Mouse (Mus musculus): ENCODE results near the gene Ercc2. TPM values are rescaled to one million over a fixed set of nuclear protein-coding genes. Genes with fewer than 3 reads are reported as not detected.

Gene Ercc2
- polyA plus RNA-seq, 1 experiment from 2014 or later = 11.8 TPM

- H3K4me3 ChIP-seq = no peak overlapping the region
- no peaks in the 10 kb centered on the region for H3K27me3 ChIP-seq (replicated peaks)
- no peaks in the 10 kb centered on the region for H3K4me1 ChIP-seq
- ATAC-seq (ENCODE audit: extremely low read depth, insufficient number of reproducible peaks, low FRiP score, low TSS enrichment) = no peak
- H3K9ac ChIP-seq = no peak overlapping the region
- H3K9me3 ChIP-seq = peaks cover 4% of the 10 kb centered on the region; the same call in 1 of the 2 replicates
- no peak overlapping the region for H3K4me2 ChIP-seq
- WGBS = 68% methylated on average over 8 of the region's 8 CpGs
- H3K27ac ChIP-seq (replicated peaks) = no peak overlapping the region
- H3K36me3 ChIP-seq = peaks cover 100% of the 10 kb centered on the region
Observed at GRCm38 (mm10) chr7:19429726-19430125, 47.9 kb downstream of the Ercc2 start.

DNA sequence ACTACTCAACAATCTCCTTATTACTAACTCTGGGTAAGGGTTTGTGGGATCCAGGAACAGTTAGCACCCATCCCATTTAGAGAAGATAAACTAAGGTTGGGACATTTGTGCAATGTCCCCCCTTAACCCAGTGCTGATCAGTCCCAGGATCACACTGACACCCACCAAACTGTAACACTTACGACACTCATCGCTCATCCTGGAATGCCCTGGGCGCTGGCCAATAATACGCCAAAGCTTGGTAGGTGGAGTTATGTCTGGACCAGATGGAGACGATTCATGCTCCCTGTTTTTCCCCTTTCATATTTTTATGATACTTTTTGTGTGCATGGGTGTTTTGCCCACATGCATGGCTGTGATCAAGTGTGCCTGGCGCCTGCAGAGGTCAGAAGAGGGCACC is 48.6 kb downstream of the Ercc2 start:
- no peak overlapping the region for H3K4me2 ChIP-seq
- no peaks in the 10 kb centered on the region for H3K4me1 ChIP-seq
- H3K9ac ChIP-seq = no peak overlapping the region
- no peak for ATAC-seq (ENCODE audit: extremely low read depth, insufficient number of reproducible peaks, low FRiP score, low TSS enrichment)
- no peak overlapping the region for H3K4me3 ChIP-seq
- no peak overlapping the region for H3K27ac ChIP-seq (replicated peaks)
- no peaks in the 10 kb centered on the region for H3K27me3 ChIP-seq (replicated peaks)
- WGBS = 80% methylated on average over 6 of the region's 6 CpGs
- peaks cover 100% of the 10 kb centered on the region for H3K36me3 ChIP-seq
- peaks cover 4% of the 10 kb centered on the region; the same call in 1 of the 2 replicates for H3K9me3 ChIP-seq

- Histone ChIP-seq H3K27me3 (replicated peaks) (no peaks in the 10 kb centered on the region), H3K36me3 (peaks cover 100% of the 10 kb centered on the region), H3K4me2 (no peak overlapping the region), H3K27ac (replicated peaks) (no peak overlapping the region), H3K9me3 (peaks cover 4% of the 10 kb centered on the region; the same call in 1 of the 2 replicates), H3K9ac (no peak overlapping the region), H3K4me1 (no peaks in the 10 kb centered on the region), H3K4me3 (no peak overlapping the region)
- WGBS = 98% methylated on average over 2 of the region's 2 CpGs
- no peak for ATAC-seq (ENCODE audit: extremely low read depth, insufficient number of reproducible peaks, low FRiP score, low TSS enrichment)
Observed at GRCm38 (mm10) chr7:19432475-19432874, 50.7 kb downstream of the Ercc2 start.

- no peak overlapping the region for H3K4me3 ChIP-seq
Observed at GRCm38 (mm10) chr7:19436276-19436675, 54.5 kb downstream of the Ercc2 start.

DNA sequence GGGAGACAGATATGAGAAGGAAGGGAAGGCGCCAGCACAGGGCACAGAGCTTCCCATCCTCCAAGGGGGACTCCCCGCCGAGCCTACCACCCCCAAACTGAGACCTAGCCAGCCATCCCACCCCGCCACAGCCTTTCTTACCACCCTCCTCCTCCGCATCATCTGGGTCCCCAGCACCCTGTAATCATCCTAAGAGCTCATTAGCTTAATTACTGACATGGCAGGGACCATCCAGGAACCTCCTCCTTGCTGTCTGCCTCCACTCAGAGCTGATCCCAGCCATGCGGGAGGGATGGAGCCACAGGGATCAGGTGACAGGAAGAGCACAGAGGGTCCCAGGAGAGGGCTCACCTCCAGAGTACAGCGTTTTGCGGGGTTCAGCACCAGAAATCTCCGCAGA is 55.2 kb downstream of the Ercc2 start:
- Histone ChIP-seq H3K4me2 (no peak overlapping the region), H3K4me3 (no peak overlapping the region), H3K4me1 (peaks cover 6% of the 10 kb centered on the region; the same call in 1 of the 2 replicates), H3K9me3 (peaks cover 4% of the 10 kb centered on the region; the same call in 1 of the 2 replicates), H3K9ac (no peak overlapping the region), H3K27me3 (replicated peaks) (no peaks in the 10 kb centered on the region), H3K27ac (replicated peaks) (no peak overlapping the region), H3K36me3 (peaks cover 99% of the 10 kb centered on the region)
- WGBS = 86% methylated on average over 9 of the region's 9 CpGs
- ATAC-seq (ENCODE audit: extremely low read depth, insufficient number of reproducible peaks, low FRiP score, low TSS enrichment) = no peak

More at GRCm38 (mm10) chr7:19436276-19436675, 54.5 kb downstream of the Ercc2 start:
- Histone ChIP-seq H3K4me1 (peaks cover under 1% of the 10 kb centered on the region; the same call in 1 of the 2 replicates), H3K9me3 (peaks cover 4% of the 10 kb centered on the region; the same call in 1 of the 2 replicates), H3K27me3 (replicated peaks) (no peaks in the 10 kb centered on the region), H3K9ac (no peak overlapping the region), H3K36me3 (peaks cover 99% of the 10 kb centered on the region), H3K27ac (replicated peaks) (no peak overlapping the region), H3K4me2 (no peak overlapping the region)
- no peak for ATAC-seq (ENCODE audit: extremely low read depth, insufficient number of reproducible peaks, low FRiP score, low TSS enrichment)
- WGBS = 90% methylated on average over 2 of the region's 2 CpGs

DNA sequence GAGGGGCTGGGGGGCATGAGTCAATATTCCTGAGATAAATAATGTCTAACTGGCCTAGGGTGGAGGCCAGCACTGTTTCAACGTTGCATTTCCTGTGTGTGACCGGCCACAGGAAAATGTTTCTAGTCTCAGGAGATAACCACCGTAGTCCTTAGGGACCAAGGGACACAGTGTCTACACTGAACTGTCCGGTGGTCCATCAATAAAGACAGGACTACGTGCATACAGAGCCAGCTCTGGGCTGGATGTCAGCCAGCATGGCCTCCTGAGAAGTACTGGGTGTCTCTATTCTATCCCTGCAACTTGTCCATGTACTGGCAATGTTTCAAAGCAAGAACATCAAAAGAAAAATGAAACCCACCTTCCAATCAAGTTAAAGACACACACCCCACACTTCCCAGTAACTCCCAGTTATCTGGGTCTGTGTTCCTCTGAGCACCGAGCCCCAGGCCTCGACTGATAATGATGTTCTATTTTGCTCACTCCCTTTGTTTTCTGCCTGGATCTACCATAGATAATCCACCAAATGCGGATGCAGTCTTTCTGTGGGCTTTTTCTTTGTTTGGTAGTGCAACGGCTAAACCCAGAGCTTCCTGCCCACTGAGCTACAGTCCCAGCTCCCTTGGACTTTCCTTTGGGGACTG is 59.8 kb downstream of the Ercc2 start:
- H3K27ac ChIP-seq (replicated peaks) = peak overlapping the region; percentile 43; the same call in 1 of the 2 replicates
- H3K9ac ChIP-seq = no peak overlapping the region
- WGBS = 54% methylated on average over 9 of the region's 9 CpGs
- H3K36me3 ChIP-seq = peaks cover 93% of the 10 kb centered on the region
- no peak overlapping the region for H3K4me2 ChIP-seq
- no peak overlapping the region for H3K4me3 ChIP-seq
- H3K27me3 ChIP-seq (replicated peaks) = no peaks in the 10 kb centered on the region
- peaks cover 9% of the 10 kb centered on the region; the same call in 1 of the 2 replicates for H3K4me1 ChIP-seq
- ATAC-seq (ENCODE audit: extremely low read depth, insufficient number of reproducible peaks, low FRiP score, low TSS enrichment) = no peak
- H3K9me3 ChIP-seq = no peaks in the 10 kb centered on the region

- H3K36me3 ChIP-seq = peaks cover 93% of the 10 kb centered on the region
Observed at GRCm38 (mm10) chr7:19443344-19443743, 61.5 kb downstream of the Ercc2 start.

DNA sequence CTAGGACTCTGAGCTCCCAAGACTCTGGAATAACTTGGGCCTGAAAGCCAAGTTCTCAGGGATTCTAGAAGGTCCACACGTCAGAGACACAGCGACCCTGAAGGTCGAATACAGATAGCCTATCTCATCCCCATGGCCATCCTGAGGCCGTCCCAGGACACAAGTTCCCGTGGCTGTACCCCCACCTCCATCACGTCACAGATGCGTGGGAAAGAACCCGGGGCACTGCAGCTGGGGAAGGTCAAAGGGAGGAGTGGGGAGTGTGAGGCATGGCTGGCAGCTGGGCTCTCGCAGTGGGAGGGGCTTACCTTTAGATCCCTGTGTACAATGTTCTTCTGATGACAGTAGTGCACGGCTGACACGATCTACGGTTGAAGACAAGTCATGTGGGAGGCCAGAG is 63.0 kb downstream of the Ercc2 start:
- no peak overlapping the region for H3K4me3 ChIP-seq
- H3K4me2 ChIP-seq = no peak overlapping the region
- H3K9me3 ChIP-seq = no peaks in the 10 kb centered on the region
- no peak for ATAC-seq (ENCODE audit: extremely low read depth, insufficient number of reproducible peaks, low FRiP score, low TSS enrichment)
- H3K27ac ChIP-seq (replicated peaks) = no peak overlapping the region
- peaks cover 9% of the 10 kb centered on the region; the same call in 1 of the 2 replicates for H3K4me1 ChIP-seq
- 72% methylated on average over 12 of the region's 12 CpGs for WGBS
- H3K36me3 ChIP-seq = peaks cover 94% of the 10 kb centered on the region
- H3K9ac ChIP-seq = no peak overlapping the region
- H3K27me3 ChIP-seq (replicated peaks) = no peaks in the 10 kb centered on the region

More at GRCm38 (mm10) chr7:19443344-19443743, 61.5 kb downstream of the Ercc2 start:
- 34% methylated on average over 3 of the region's 3 CpGs for WGBS
- no peak overlapping the region for H3K9ac ChIP-seq
- H3K27ac ChIP-seq (replicated peaks) = no peak overlapping the region
- H3K9me3 ChIP-seq = no peaks in the 10 kb centered on the region
- no peak overlapping the region for H3K4me3 ChIP-seq
- peaks cover 9% of the 10 kb centered on the region; the same call in 1 of the 2 replicates for H3K4me1 ChIP-seq
- no peak for ATAC-seq (ENCODE audit: extremely low read depth, insufficient number of reproducible peaks, low FRiP score, low TSS enrichment)
- no peak overlapping the region for H3K4me2 ChIP-seq
- no peaks in the 10 kb centered on the region for H3K27me3 ChIP-seq (replicated peaks)

MicroRNAs encoded within 50 kb of the gene (microRNA counts, 519-probe panel; counts per million panel counts)
- microRNA mmu-miR-343 = 209 counts per million, percentile 61 among the panel's probes with 10 or more counts

Small RNA genes lying within 50 kb of the gene (microRNA-seq; reads per million reads assigned to microRNA genes)
- gene Mir343 = not detected

Other genes starting within 250 kb of the Ercc2 start
- gene Qpctl, start 232.7 kb upstream of the Ercc2 start, polyA plus RNA-seq (2015; fragmentation: Nextera tagmentation; extraction: Ambion mirVana) = 9.5 and 9.7 TPM in 2 replicates
- gene Snrpd2, start 232.3 kb upstream of the Ercc2 start, polyA plus RNA-seq (2015; fragmentation: Nextera tagmentation; extraction: Ambion mirVana) = 107 and 113 TPM in 2 replicates
- gene Gipr, start 215.9 kb upstream of the Ercc2 start, polyA plus RNA-seq (2015; fragmentation: Nextera tagmentation; extraction: Ambion mirVana) = 9.9 and 14.6 TPM in 2 replicates
- gene Eml2, start 205.6 kb upstream of the Ercc2 start, polyA plus RNA-seq (2015; fragmentation: Nextera tagmentation; extraction: Ambion mirVana) = 15.8 and 20.6 TPM in 2 replicates
- gene Gpr4, start 169.5 kb upstream of the Ercc2 start, polyA plus RNA-seq (2015; fragmentation: Nextera tagmentation; extraction: Ambion mirVana) = 1.7 and 1.8 TPM in 2 replicates
- gene Opa3, start 153.7 kb upstream of the Ercc2 start, polyA plus RNA-seq (2015; fragmentation: Nextera tagmentation; extraction: Ambion mirVana) = 35.2 and 38.4 TPM in 2 replicates
- gene Vasp, start 110.2 kb upstream of the Ercc2 start, polyA plus RNA-seq (2015; fragmentation: Nextera tagmentation; extraction: Ambion mirVana) = 81.2 and 81.7 TPM in 2 replicates
- not detected in 2 replicates for gene Ppm1n, start 101.9 kb upstream of the Ercc2 start, polyA plus RNA-seq (2015; fragmentation: Nextera tagmentation; extraction: Ambion mirVana)
- gene Rtn2, start 99.4 kb upstream of the Ercc2 start, polyA plus RNA-seq (2015; fragmentation: Nextera tagmentation; extraction: Ambion mirVana) = 26.1 and 29.3 TPM in 2 replicates
- gene Fosb, start 72.0 kb upstream of the Ercc2 start, polyA plus RNA-seq (2015; fragmentation: Nextera tagmentation; extraction: Ambion mirVana) = 0.14 and 0.16 TPM in 2 replicates
- 62.6 and 62.7 TPM in 2 replicates for gene Ercc1, start 37.2 kb upstream of the Ercc2 start, polyA plus RNA-seq (2015; fragmentation: Nextera tagmentation; extraction: Ambion mirVana)
- gene Cd3eap, start 22.5 kb upstream of the Ercc2 start, polyA plus RNA-seq (2015; fragmentation: Nextera tagmentation; extraction: Ambion mirVana) = 17.4 and 19.8 TPM in 2 replicates
- gene Ppp1r13l, start 22.3 kb upstream of the Ercc2 start, polyA plus RNA-seq (2015; fragmentation: Nextera tagmentation; extraction: Ambion mirVana) = 12.8 and 13.0 TPM in 2 replicates
- gene Klc3, start 22.1 kb downstream of the Ercc2 start, polyA plus RNA-seq (2015; fragmentation: Nextera tagmentation; extraction: Ambion mirVana) = 4.8 and 5.5 TPM in 2 replicates
- 284 and 345 TPM in 2 replicates for gene Ckm, start 22.8 kb downstream of the Ercc2 start, polyA plus RNA-seq (2015; fragmentation: Nextera tagmentation; extraction: Ambion mirVana)
- 6.5 and 7.5 TPM in 2 replicates for gene Mark4, start 76.8 kb downstream of the Ercc2 start, polyA plus RNA-seq (2015; fragmentation: Nextera tagmentation; extraction: Ambion mirVana)
- 1.1 and 1.2 TPM in 2 replicates for gene Exoc3l2, start 81.3 kb downstream of the Ercc2 start, polyA plus RNA-seq (2015; fragmentation: Nextera tagmentation; extraction: Ambion mirVana)
- 1.5 TPM in 2 replicates for gene Bloc1s3, start 126.4 kb downstream of the Ercc2 start, polyA plus RNA-seq (2015; fragmentation: Nextera tagmentation; extraction: Ambion mirVana)
- gene Trappc6a, start 126.4 kb downstream of the Ercc2 start, polyA plus RNA-seq (2015; fragmentation: Nextera tagmentation; extraction: Ambion mirVana) = 71.4 and 77.4 TPM in 2 replicates
- 0.06 TPM in 1 of 2 replicates, not detected in the other for gene Nkpd1, start 135.8 kb downstream of the Ercc2 start, polyA plus RNA-seq (2015; fragmentation: Nextera tagmentation; extraction: Ambion mirVana)
- 15.0 and 17.2 TPM in 2 replicates for gene Ppp1r37, start 181.1 kb downstream of the Ercc2 start, polyA plus RNA-seq (2015; fragmentation: Nextera tagmentation; extraction: Ambion mirVana)
- gene Zfp296, start 195.3 kb downstream of the Ercc2 start, polyA plus RNA-seq (2015; fragmentation: Nextera tagmentation; extraction: Ambion mirVana) = 0.12 and 0.32 TPM in 2 replicates
- gene Gemin7, start 195.6 kb downstream of the Ercc2 start, polyA plus RNA-seq (2015; fragmentation: Nextera tagmentation; extraction: Ambion mirVana) = 114 and 134 TPM in 2 replicates
- gene Clasrp, start 222.5 kb downstream of the Ercc2 start, polyA plus RNA-seq (2015; fragmentation: Nextera tagmentation; extraction: Ambion mirVana) = 30.8 and 31.8 TPM in 2 replicates
- 5.6 and 6.2 TPM in 2 replicates for gene Relb, start 247.4 kb downstream of the Ercc2 start, polyA plus RNA-seq (2015; fragmentation: Nextera tagmentation; extraction: Ambion mirVana)